Mouse (Mus musculus) retina, postnatal 1 day (tissue): ENCODE measurements around the gene Hmgn2.
A peak's percentile ranks its signal among the peaks of the same experiment; 100 is the strongest.

ENCODE experiments used
- DNase-seq: peaks from one replicate; pipeline ENCODE4 v3.0.0-alpha.2; 2012

The Hmgn2 gene

GRCm38 (mm10) chr4:133971741-133972140, 3.3 kb upstream of the Hmgn2 start:
- DNase-seq: peak; percentile 68

GRCm38 (mm10) chr4:133970876-133971275, 2.4 kb upstream of the Hmgn2 start:
- no peak for DNase-seq

DNA sequence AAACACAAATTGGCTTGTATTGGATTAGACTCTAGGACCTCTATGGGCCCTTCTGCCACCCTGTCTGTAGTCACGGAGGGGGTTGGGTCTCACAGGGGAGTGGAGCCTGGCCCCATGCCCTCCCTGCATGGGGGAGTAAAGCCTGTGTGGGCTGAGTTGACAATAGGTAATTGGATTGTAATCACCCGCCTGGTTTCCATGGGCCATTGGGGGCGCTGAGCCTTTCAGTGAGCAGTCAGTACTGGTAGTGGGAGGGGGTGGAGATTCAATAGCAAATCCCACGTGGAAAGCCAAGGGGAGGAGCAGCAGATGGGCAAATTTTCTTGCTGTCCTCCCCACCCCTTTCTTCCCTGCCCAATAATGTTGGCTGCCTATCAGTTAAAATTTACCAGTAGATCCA, 1.7 kb upstream of the Hmgn2 start:
- peak; percentile 93 for DNase-seq

- peak; percentile 51 for DNase-seq
These were observed 792 bp upstream of the Hmgn2 start for GRCm38 (mm10) chr4:133969114-133969770.

DNA sequence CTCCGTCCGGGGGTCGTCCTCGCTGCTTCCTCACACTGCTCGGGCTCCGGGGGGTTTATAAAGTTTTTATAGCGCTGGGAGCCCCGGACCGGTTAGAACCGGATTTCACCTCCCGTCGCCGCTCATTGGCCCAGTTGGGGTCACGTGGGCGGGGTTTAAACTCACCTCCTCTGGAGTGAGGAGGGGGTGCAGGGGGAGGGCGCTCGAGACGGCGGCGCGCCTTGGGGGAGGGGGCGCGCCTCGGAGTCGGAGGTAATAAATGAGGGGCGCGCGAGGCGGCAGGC, 642 bp downstream of the Hmgn2 start:
- peak; percentile 99 for DNase-seq

DNA sequence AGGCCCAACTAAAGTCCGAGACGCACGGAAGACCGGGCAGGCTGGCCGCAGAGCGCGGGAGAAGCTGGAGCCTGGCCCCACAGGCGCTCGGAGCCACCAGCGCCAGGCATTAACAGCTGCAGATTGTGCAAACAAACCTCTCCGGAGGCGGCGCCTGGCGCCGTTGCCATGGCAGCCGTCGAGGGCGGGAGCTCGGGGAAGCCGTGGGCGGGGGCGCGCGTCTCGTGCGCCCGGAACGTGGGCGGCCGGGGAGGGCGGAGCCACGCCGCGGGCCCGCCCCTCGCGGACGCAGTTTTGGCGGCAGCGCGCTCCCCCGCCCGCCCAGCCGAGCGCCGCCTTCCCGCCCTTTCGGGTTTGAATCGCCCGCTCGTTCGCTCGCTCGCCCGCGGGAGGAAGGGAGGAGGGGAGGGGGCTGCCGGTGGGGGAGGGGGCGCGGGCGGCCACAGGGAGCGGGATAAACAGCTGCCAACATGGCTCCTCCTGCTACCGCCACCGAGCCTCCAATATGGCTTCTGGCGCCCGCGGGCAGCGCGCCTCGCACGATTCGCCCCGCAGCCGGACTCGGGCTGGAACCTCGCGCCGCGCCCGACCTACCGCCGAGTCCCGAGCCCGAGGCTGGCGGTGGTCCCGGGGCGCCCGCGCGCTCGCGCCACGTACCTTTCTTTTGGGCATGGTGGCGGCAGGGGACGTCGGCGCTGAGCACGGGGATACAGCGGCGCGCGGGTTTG, 1.1 kb downstream of the Hmgn2 start:
- peak; percentile 98 for DNase-seq

- DNase-seq: no peak
These were observed 2.0 kb downstream of the Hmgn2 start for GRCm38 (mm10) chr4:133966271-133966940.

- peak; percentile 35 for DNase-seq
These were observed 5.9 kb downstream of the Hmgn2 start for GRCm38 (mm10) chr4:133962566-133962965.

DNA sequence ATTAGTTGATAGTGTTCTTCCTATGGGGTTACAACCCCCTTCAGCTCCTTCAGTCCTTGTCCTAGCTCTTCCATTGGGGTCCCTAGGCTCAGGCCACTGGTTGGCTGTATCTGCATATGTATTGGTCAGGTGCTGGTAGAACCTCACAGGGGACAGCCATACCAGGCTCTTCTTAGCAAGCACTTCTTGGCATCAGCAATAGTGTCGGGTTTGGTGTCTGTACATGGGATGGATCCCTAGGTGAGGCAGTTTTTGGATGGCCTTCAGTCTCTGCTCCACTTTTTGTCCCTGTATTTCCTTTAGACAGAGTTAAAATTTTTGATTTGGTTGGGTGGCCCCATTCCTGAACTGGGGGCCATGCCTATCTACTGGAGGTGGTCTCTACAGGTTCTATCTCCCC, 9.6 kb downstream of the Hmgn2 start:
- no peak for DNase-seq

DNA sequence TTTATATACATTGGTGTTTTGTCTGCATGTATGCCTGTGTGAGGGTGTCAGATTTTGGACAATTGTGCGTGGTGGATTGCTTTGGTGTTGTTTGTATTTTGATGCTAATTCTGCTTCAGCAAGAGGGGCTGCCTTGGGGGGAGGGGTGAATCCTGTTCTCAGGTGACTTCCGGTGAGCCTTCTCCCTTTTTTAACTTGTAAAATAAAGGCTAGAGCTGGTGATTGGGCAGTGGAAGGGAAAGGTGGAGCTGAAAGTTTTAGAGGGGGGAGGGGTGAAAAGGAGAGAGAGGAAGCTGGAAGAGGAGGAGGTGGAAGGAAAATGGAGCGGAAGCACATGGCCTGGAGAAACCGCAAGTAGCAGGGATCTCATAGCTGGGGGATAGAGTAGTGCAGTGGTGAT, 12.1 kb downstream of the Hmgn2 start:
- DNase-seq: no peak

DNA sequence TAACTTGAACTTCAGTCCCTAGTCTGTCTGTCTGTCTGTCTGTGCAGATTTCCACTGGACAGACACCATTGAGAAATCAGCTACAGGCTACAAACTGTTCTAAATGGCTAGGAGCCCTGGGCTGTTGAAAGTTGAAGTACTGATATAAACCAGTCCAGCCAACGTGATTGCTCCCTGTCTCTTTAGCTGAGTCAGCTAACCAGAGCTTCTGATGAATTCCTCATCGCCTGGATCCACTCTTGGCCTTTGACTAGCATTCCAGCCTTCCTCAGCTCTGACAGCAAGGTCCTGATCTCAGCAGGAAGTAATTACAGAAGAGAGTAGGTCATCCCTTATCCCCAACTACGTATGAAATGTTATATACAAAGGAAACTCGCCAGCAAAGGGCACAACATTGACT, 21.7 kb downstream of the Hmgn2 start:
- DNase-seq: no peak

DNA sequence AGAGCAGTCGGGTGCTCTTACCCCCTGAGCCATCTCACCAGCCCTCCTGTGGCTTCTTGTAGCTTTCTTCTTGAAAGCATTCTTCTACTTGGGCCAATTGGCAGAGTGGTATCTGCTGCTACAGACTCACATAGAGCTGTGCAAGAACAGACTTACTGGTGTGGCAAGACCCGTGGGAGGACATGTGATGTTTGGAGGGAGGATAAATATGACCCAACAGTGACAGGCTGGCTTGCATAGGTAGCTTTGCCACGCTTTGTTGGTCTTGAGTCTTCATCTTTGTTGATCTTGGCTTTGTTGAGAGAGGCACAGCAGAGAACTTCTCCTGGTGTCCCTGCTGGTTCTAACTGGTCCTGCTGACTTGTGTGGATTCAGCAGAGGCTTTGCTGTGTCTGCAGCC, 24.7 kb downstream of the Hmgn2 start:
- DNase-seq: no peak

DNA sequence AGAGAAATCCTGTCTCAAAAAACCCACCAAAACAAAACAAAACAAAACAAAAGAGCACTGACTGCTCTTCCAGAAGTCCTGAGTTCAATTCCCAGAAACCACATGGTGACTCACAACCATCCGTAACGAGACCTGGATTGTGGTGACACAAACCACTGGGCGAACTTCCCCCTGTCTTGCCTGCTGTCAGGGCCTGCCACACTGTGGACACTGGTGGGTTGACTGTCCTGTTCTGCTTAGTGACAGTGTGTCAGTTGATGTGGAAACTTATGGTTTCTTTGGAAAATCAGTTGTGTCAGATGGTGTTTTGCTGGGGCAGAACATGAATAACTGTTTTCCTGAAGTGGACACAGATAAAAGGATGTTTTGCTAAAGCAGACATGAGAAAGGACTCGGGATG, 25.8 kb downstream of the Hmgn2 start:
- DNase-seq: no peak

GRCm38 (mm10) chr4:133941576-133941975, 26.9 kb downstream of the Hmgn2 start:
- DNase-seq: no peak

DNA sequence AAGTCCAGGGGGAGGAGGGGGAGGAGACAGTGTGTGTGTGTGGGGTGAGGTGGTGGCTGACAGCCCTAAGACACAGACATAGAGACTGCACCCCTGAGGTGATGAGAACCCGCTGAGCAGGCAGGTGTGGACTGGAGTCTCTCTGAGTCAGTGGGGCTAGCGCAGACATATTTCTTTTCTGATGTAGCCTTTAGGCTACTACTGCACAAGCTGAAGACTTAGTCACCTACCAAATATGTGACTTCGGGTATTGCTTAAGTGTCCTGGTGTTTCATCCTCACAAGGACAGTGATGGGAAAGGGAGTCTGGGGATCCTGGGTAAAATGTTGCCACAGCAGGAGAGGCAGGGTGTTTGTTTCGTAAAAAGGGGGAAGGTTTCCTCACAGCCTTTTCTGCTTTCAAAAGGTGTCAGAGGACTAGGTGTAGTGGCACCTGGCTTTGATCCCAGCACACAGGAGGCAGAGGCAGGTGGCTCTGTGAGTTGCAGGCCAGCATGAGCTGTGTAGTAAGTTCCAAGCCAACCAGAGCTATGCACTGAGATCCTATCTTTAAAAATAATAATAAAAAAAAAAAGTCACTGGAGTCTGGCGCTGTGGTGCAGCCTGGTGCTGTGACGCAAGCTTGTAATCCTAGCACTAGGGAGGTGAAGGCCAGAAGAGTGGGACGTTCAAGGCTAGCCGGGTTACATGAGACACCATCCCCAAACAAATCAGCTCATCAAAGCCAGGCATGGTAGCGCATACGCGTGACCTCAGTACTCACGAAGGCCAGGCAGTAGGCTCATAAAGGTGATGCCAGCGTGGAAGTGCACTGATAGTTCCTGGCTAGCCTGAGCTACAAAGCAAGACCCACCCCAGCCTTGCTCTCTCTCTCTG, 27.8 kb downstream of the Hmgn2 start:
- no peak for DNase-seq

DNA sequence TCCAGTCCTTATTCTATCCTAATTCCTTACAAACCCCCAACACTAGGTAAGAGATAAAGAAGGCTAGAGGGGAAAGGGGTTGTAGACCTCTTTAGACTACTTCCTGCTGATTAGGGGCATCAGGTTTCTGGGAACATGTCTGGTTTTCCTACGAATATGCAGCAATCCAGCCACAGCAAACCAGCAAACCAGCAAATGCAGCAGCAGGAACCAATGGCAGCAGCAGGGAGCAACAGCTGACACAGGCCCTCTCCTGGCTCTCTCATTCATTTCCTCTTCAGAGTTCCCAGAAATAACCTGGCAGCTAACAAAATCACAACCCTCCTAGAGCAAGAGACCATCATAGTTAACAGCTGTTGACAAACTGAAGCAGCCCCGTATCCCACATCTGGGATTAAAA, 30.4 kb downstream of the Hmgn2 start:
- DNase-seq: no peak

DNA sequence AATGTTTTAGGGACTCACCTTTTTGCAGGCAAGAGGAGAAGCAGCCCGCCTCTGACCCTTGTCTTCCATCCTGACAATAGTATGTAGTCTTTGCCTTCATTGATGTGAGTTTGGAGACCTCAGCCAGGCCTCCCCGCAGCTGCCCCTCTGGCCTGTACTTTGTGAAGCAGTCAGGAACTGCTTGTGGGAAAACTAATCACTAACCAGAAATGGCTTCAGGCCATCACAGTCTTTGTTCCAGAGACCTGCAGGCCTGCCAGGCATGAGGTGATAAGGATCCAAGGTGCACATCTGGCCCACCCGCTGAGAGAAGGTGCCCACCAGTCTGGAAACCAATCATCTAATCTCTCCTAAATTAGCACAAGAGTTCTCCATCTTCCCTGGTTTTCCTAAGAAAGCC, 36.7 kb downstream of the Hmgn2 start:
- DNase-seq: no peak

DNA sequence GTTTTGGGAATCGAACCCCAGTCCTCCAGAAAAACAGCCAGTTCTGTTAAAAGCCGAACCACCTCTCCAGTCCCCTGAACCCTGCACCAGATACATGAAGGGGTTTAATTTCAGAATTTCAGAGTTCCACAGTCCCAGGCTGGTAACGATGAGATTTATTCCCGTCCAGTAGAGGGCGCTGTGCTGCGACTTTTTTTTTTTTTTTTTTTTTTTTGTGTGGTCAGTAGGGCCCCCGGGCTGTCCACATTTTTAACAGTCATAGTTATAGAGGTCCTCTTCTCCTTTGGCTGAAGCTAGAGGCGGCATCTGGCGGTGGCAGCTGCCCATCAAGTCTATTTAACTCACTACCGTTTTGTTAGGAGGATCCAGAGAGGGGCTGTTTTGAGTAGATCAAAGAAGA, 37.1 kb downstream of the Hmgn2 start:
- peak; percentile 60 for DNase-seq

DNA sequence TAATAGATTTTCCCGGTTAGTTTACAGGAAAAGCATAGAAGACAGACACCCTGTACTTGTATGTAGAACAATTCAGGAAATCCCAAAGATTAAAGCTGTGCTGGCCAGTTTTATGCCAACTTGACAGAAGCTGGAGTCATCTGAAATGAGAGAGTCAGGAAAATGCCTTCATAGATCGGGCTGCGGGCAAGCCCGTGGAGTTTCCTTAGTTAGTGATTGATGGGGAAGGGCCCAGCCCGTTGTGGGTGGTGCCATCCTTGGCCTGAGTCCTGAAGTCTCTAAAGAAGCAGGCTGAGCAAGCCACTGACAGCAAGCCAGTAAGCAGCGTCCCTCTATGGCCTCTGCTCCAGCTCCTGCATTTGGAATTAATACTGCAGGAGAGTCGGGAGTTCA, 39.2 kb downstream of the Hmgn2 start:
- no peak for DNase-seq

DNA sequence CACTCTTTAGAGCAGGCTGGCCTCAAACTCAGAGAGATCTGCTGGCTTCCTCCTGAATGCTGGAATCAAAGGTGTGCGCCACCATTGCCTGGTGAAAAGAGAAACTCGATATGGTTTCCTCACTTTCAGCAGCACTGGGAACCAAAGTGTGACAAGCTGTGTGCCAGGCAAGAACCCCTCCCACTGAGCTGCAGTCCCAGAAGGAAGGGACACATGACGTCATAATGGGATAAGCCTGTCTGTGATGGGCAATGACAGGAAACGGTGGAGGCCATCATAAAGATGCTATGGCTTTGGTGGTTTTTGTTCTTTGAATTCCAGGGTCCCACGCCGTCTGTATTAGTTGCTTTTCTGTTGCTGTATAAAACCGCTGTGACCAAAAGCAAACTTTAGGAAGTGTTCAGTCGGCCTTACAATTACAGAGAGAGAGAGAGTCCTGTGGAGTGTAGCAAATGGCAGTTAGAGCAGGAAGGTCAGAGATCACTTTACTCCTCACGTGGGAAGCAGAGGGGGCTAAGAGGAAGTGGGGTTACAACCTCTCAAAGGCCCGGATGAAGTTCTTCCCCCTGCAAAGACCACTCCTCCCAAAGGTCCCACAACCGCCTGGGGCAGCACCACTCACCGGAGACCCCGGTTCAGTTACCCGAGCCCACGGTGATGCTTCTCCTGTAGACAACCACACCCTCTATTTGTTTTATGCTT, 39.7 kb downstream of the Hmgn2 start:
- peak; percentile 33 for DNase-seq

GRCm38 (mm10) chr4:133925204-133925603, 43.2 kb downstream of the Hmgn2 start:
- no peak for DNase-seq

DNA sequence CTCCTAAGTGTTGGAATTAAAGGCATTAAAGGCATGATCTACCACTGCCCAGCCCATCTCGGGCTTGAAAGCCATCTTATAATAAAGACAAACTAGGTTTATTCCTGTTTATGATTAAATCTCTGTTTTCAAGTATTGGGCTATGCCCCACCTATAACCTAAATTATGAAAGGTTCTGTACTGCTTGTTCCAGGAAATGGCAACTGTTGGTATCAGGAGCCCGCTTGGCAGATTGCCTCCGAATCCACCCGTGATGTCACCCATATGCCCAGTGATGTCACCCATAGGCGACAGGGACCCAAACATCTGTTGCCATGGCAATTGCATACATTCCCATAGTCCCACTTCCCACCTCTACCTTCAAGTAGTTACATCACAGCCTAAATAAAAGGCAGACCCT, 44.7 kb downstream of the Hmgn2 start:
- DNase-seq: no peak
